Mouse (Mus musculus) left cerebral cortex, adult 2 months (tissue): ENCODE results near the gene Fryl. TPM values are rescaled to one million over a fixed set of nuclear protein-coding genes. Genes with fewer than 3 reads are reported as not detected.
"Not testable (repeated sequence)": the region's sequence is repeated elsewhere in the genome, so short reads cannot be mapped to it uniquely, and the experiment has no call there.

Experiments
- DNase-seq, 2 experiments: peaks; one replicate each; pipeline ENCODE4 v3.0.0; 2021 to 2022; ENCODE audit warnings: low spot score in 2 of 2, mixed read lengths in 1 of 2; ENCODE audit errors: extremely low spot score in 1 of 2
- H3K27ac ChIP-seq: fragments of 200-600 bp; 2 replicates; pipeline ENCODE4 v1.8.1; 2022
- H3K4me3 ChIP-seq: fragments of 200-600 bp; 2 replicates; pipeline ENCODE4 v1.8.1; 2022
- CTCF ChIP-seq: fragments of 200-600 bp; IDR thresholded peaks from 2 replicates; pipeline ENCODE4 v1.8.1; 2022; ENCODE audit warnings: antibody characterized with exemption, mild to moderate bottlenecking, moderate library complexity
- intact Hi-C: fragments of 180-260 bp; cut with DNase I; formaldehyde crosslinking; loops from one replicate; pipeline ENCODE4 v1.15.1; 2025
- total RNA-seq, 2 experiments: library from RNA; stranded (reverse); gene quantifications; 2 replicates each; pipeline ENCODE4 v1.2.3; 2021

Gene Fryl
- total RNA-seq, 2 experiments from 2014 or later: 62.7 to 81.6 TPM

GRCm38 (mm10) chr5:73053933-73054332 is 202.5 kb downstream of the Fryl start:
- intact Hi-C loops: no loop called here
- H3K4me3 ChIP-seq: no peak overlapping the region
- TF ChIP-seq CTCF: no peak
- DNase-seq: no peak
- no peak overlapping the region for H3K27ac ChIP-seq

- Histone ChIP-seq H3K4me3 (no peak overlapping the region), H3K27ac (no peak overlapping the region)
- intact Hi-C loops: no loop called here
- no peak for TF ChIP-seq CTCF
- DNase-seq: no peak
These were observed 208.7 kb downstream of the Fryl start for GRCm38 (mm10) chr5:73047651-73048245.

- intact Hi-C loops: no loop called here
- TF ChIP-seq CTCF: no peak
- Histone ChIP-seq H3K4me3 (no peak overlapping the region), H3K27ac (no peak overlapping the region)
- no peak for DNase-seq
These were observed 212.4 kb downstream of the Fryl start for GRCm38 (mm10) chr5:73044055-73044454.

- H3K4me3 ChIP-seq: no peak overlapping the region
- no peak for TF ChIP-seq CTCF
- no peak for DNase-seq
- intact Hi-C loops: no loop called here
- H3K27ac ChIP-seq: no peak overlapping the region
These were observed 223.9 kb downstream of the Fryl start for GRCm38 (mm10) chr5:73032481-73032880.

GRCm38 (mm10) chr5:73028646-73029045 is 227.8 kb downstream of the Fryl start:
- H3K4me3 ChIP-seq: no peak overlapping the region
- H3K27ac ChIP-seq: no peak overlapping the region
- intact Hi-C loops: no loop called here
- no peak for TF ChIP-seq CTCF
- no peak for DNase-seq

- intact Hi-C loops: no loop called here
These were observed 232.6 kb downstream of the Fryl start for GRCm38 (mm10) chr5:73023801-73024200.

GRCm38 (mm10) chr5:73014745-73015144 is 241.7 kb downstream of the Fryl start:
- intact Hi-C loops: no loop called here
- Histone ChIP-seq H3K4me3 (no peak overlapping the region), H3K27ac (no peak overlapping the region)
- DNase-seq: no peak
- TF ChIP-seq CTCF: no peak

More at GRCm38 (mm10) chr5:73023801-73024200, 232.6 kb downstream of the Fryl start:
- H3K27ac ChIP-seq: no peak overlapping the region
- H3K4me3 ChIP-seq: no peak overlapping the region
- TF ChIP-seq CTCF: no peak
- no peak for DNase-seq

- H3K27ac ChIP-seq, intact Hi-C loops, DNase-seq, H3K4me3 ChIP-seq: not testable (repeated sequence)
These were observed 242.7 kb downstream of the Fryl start for GRCm38 (mm10) chr5:73013611-73014287.

- H3K27ac ChIP-seq, intact Hi-C loops, DNase-seq, H3K4me3 ChIP-seq: not testable (repeated sequence)
These were observed 243.4 kb downstream of the Fryl start for GRCm38 (mm10) chr5:73012884-73013610.

- DNase-seq, H3K27ac ChIP-seq, H3K4me3 ChIP-seq, intact Hi-C loops: not testable (repeated sequence)
These were observed 244.6 kb downstream of the Fryl start for GRCm38 (mm10) chr5:73011806-73012205.

GRCm38 (mm10) chr5:73008230-73008629 is 248.2 kb downstream of the Fryl start:
- DNase-seq, H3K27ac ChIP-seq, H3K4me3 ChIP-seq: not testable (repeated sequence)
- intact Hi-C loops: loop anchor here (5.0 kb wide), 1 partner anchor 421 kb away; the partner anchor contains the start of gene Gm5868
- TF ChIP-seq CTCF: peak; percentile 33

- Histone ChIP-seq H3K4me3 (no peak overlapping the region), H3K27ac (no peak overlapping the region)
- TF ChIP-seq CTCF: no peak
- no peak for DNase-seq
- intact Hi-C loops: loop anchor here (5.0 kb wide), 1 partner anchor 420 kb away; the partner anchor contains the start of gene Gm5868
These were observed 248.8 kb downstream of the Fryl start for GRCm38 (mm10) chr5:73007582-73007959.
